Comparison of ENCODE assay signal across 26 mouse cellular contexts in genomic region chr12:111422852-111423251, GRCm38 (mm10). TPM values are rescaled to one million over a fixed set of nuclear protein-coding genes. Genes with fewer than 3 reads are reported as not detected.
DNase-seq lines count a peak whose midpoint lies in the region; ATAC-seq and TF ChIP-seq lines count a peak whose summit lies in the region.
"Had no signal": no experiment of that assay in that cellular context is flagged by ENCODE, and none has a peak within 500 bp of the region (broad histone marks: within the 10 kb centered on the region; RNA-seq: fewer than 3 reads in every experiment).

No protein-coding gene starts in this region.

- TF ChIP-seq CTCF in hindbrain, postnatal 0 days (IDR thresholded peaks at IDR 0.05; ENCODE audit: low read depth), result no peak

- no peak for ATAC-seq in embryonic facial prominence, embryonic 13.5 days (ENCODE audit: insufficient number of reproducible peaks, insufficient read depth, low FRiP score, low TSS enrichment, low read depth)
- ATAC-seq in hindbrain, embryonic 13.5 days (ENCODE audit: low FRiP score), result no peak
- ATAC-seq in hindbrain, postnatal 0 days, result no peak
- ATAC-seq in neural tube, embryonic 15.5 days (ENCODE audit: low FRiP score), result no peak
- ATAC-seq: lung, postnatal 0 days; midbrain, embryonic 15.5 days had no signal

- peaks cover 76% of the 10 kb centered on the region for H3K4me1 ChIP-seq in embryonic facial prominence, embryonic 13.5 days
- H3K4me1 ChIP-seq in embryonic facial prominence, embryonic 10.5 days, result peaks cover 42% of the 10 kb centered on the region
- H3K4me1 ChIP-seq in hindbrain, embryonic 13.5 days (replicated peaks), result peaks cover 24% of the 10 kb centered on the region
- no peaks in the 10 kb centered on the region for H3K4me1 ChIP-seq in hindbrain, postnatal 0 days (ENCODE audit: insufficient read depth, low read length)
- peaks cover 28% of the 10 kb centered on the region for H3K4me1 ChIP-seq in neural tube, embryonic 15.5 days

- H3K27ac ChIP-seq in embryonic facial prominence, embryonic 13.5 days, result no peak overlapping the region
- H3K27ac ChIP-seq in embryonic facial prominence, embryonic 10.5 days (replicated peaks), result no peak overlapping the region
- no peak overlapping the region for H3K27ac ChIP-seq in hindbrain, embryonic 13.5 days
- no peak overlapping the region for H3K27ac ChIP-seq in hindbrain, postnatal 0 days
- H3K27ac ChIP-seq in neural tube, embryonic 15.5 days (replicated peaks), result no peak overlapping the region
- H3K27ac ChIP-seq: embryonic facial prominence, embryonic 12.5 days; gastrocnemius, adult 2 months; hindbrain, embryonic 10.5 days; limb, embryonic 12.5 days; midbrain, embryonic 15.5 days; stomach, postnatal 0 days had no signal

- H3K36me3 ChIP-seq in embryonic facial prominence, embryonic 13.5 days, result no peaks in the 10 kb centered on the region
- no peaks in the 10 kb centered on the region for H3K36me3 ChIP-seq in embryonic facial prominence, embryonic 10.5 days (replicated peaks)
- H3K36me3 ChIP-seq in hindbrain, embryonic 13.5 days, result no peaks in the 10 kb centered on the region
- no peaks in the 10 kb centered on the region for H3K36me3 ChIP-seq in hindbrain, postnatal 0 days (ENCODE audit: insufficient read depth, low read length)
- no peaks in the 10 kb centered on the region for H3K36me3 ChIP-seq in neural tube, embryonic 15.5 days
- H3K36me3 ChIP-seq: embryonic facial prominence, embryonic 12.5 days; hindbrain, embryonic 10.5 days; limb, embryonic 12.5 days; midbrain, embryonic 15.5 days had no signal

- DNase-seq in embryonic facial prominence, embryonic 10.5 days (ENCODE audit: low spot score), result no peak
- no peak for DNase-seq in hindbrain, postnatal 0 days (ENCODE audit: low spot score)
- no peak for DNase-seq in neural tube, embryonic 10.5 days (ENCODE audit: extremely low spot score, low spot score)
- DNase-seq in liver, result no peak
- no peak for DNase-seq in left cerebral cortex, postnatal 14 days (ENCODE audit: low spot score in 2 of 2)
- DNase-seq: adrenal gland, postnatal 14 days; cerebellum, adult 9-11 months; gastrocnemius, adult 2 months; kidney, adult 11 months; kidney, postnatal 4 days; layer of hippocampus, adult 9-11 months; right cerebral cortex, postnatal 4 days; thymus, postnatal 14 days had no signal

- peaks cover 80% of the 10 kb centered on the region for H3K27me3 ChIP-seq in embryonic facial prominence, embryonic 13.5 days
- peaks cover 100% of the 10 kb centered on the region for H3K27me3 ChIP-seq in embryonic facial prominence, embryonic 10.5 days (replicated peaks; ENCODE audit: low read depth, poor library complexity, severe bottlenecking)
- H3K27me3 ChIP-seq in hindbrain, embryonic 13.5 days, result peaks cover 99% of the 10 kb centered on the region
- H3K27me3 ChIP-seq in hindbrain, postnatal 0 days (ENCODE audit: insufficient read depth, low read length), result peaks cover 29% of the 10 kb centered on the region
- peaks cover 80% of the 10 kb centered on the region for H3K27me3 ChIP-seq in neural tube, embryonic 15.5 days (replicated peaks)

- no peaks in the 10 kb centered on the region for H3K9me3 ChIP-seq in embryonic facial prominence, embryonic 13.5 days
- H3K9me3 ChIP-seq in embryonic facial prominence, embryonic 10.5 days, result no peaks in the 10 kb centered on the region
- no peaks in the 10 kb centered on the region for H3K9me3 ChIP-seq in hindbrain, embryonic 13.5 days
- H3K9me3 ChIP-seq in hindbrain, postnatal 0 days (ENCODE audit: low read length), result no peaks in the 10 kb centered on the region
- no peaks in the 10 kb centered on the region for H3K9me3 ChIP-seq in neural tube, embryonic 15.5 days (replicated peaks)
- H3K9me3 ChIP-seq: embryonic facial prominence, embryonic 12.5 days; hindbrain, embryonic 10.5 days; limb, embryonic 12.5 days; midbrain, embryonic 15.5 days had no signal

- WGBS in embryonic facial prominence, embryonic 13.5 days, result 39% methylated on average over 5 of the region's 5 CpGs
- whole genome bisulfite sequencing in embryonic facial prominence, embryonic 10.5 days, result 40% methylated on average over 5 of the region's 5 CpGs
- 46% methylated on average over 5 of the region's 5 CpGs for WGBS in hindbrain, embryonic 13.5 days
- WGBS in hindbrain, postnatal 0 days, result 49% methylated on average over 5 of the region's 5 CpGs
- WGBS in neural tube, embryonic 15.5 days, result 36% methylated on average over 5 of the region's 5 CpGs

- intact Hi-C loops in left cerebral cortex, postnatal 14 days (cut with DNase I), result loop anchor here (10.0 kb wide), 1 partner anchor 222 kb away; no protein-coding TSS in a partner anchor

- no peak overlapping the region for H3K4me3 ChIP-seq in embryonic facial prominence, embryonic 13.5 days
- H3K4me3 ChIP-seq in embryonic facial prominence, embryonic 10.5 days, result no peak overlapping the region
- H3K4me3 ChIP-seq in hindbrain, embryonic 13.5 days, result 0 out of 2 replicates have a peak overlapping the region, but pooled peaks have one; percentile 35
- no peak overlapping the region for H3K4me3 ChIP-seq in hindbrain, postnatal 0 days (ENCODE audit: low read length)
- H3K4me3 ChIP-seq in neural tube, embryonic 15.5 days (replicated peaks), result peak overlapping the region; percentile 34; the same call in 1 of the 2 replicates
- H3K4me3 ChIP-seq: gastrocnemius, adult 2 months had no signal

- H3K4me2 ChIP-seq in embryonic facial prominence, embryonic 13.5 days, result peak overlapping the region; percentile 64; the same call in 1 of the 2 replicates
- H3K4me2 ChIP-seq in hindbrain, embryonic 13.5 days, result no peak overlapping the region
- H3K4me2 ChIP-seq in hindbrain, postnatal 0 days (ENCODE audit: low read depth, low read length), result no peak overlapping the region
- H3K4me2 ChIP-seq in neural tube, embryonic 15.5 days, result peak overlapping the region; percentile 62; the same call in 1 of the 2 replicates

- H3K9ac ChIP-seq in embryonic facial prominence, embryonic 13.5 days, result peak overlapping the region; percentile 61; the same call in 1 of the 2 replicates
- H3K9ac ChIP-seq in hindbrain, embryonic 13.5 days, result no peak overlapping the region
- no peak overlapping the region for H3K9ac ChIP-seq in hindbrain, postnatal 0 days (replicated peaks; ENCODE audit: low read length)
- no peak overlapping the region for H3K9ac ChIP-seq in neural tube, embryonic 15.5 days (replicated peaks)
- H3K9ac ChIP-seq: midbrain, embryonic 15.5 days had no signal

RNA-seq across cellular contexts. Expression of gene Exoc3l4, which starts 6.0 kb away (rescaled TPM):
- polyA plus RNA-seq in embryonic facial prominence, embryonic 13.5 days (2015; fragmentation: Nextera tagmentation; extraction: Ambion mirVana), result 10.2 and 12.7 TPM in 2 replicates
- 5.7 and 7.0 TPM in 2 replicates for polyA plus RNA-seq in embryonic facial prominence, embryonic 10.5 days (2016; fragmentation: Nextera tagmentation; extraction: Ambion mirVana)
- 2.0 and 2.1 TPM in 2 replicates for polyA plus RNA-seq in hindbrain, embryonic 13.5 days (2015; fragmentation: Nextera tagmentation; extraction: Ambion mirVana)
- 0.99 and 2.9 TPM in 2 replicates for total RNA-seq in hindbrain, postnatal 0 days (2014; rRNA removed)
- 1.7 and 2.3 TPM in 2 replicates for polyA plus RNA-seq in hindbrain, postnatal 0 days (2015; fragmentation: Nextera tagmentation; extraction: Ambion mirVana)
- 1.9 and 11.8 TPM in 2 replicates for polyA plus RNA-seq in neural tube, embryonic 15.5 days (2015; fragmentation: Nextera tagmentation; extraction: Ambion mirVana)
- under 1 TPM; 0.62 to 0.70 TPM for total RNA-seq in left cerebral cortex, postnatal 14 days (2021)

RNA-seq across cellular contexts. Expression of gene Lbhd2, which starts 16.2 kb away (rescaled TPM):
- 2.0 and 3.4 TPM in 2 replicates for polyA plus RNA-seq in embryonic facial prominence, embryonic 13.5 days (2015; fragmentation: Nextera tagmentation; extraction: Ambion mirVana)
- not detected in 2 replicates for polyA plus RNA-seq in embryonic facial prominence, embryonic 10.5 days (2016; fragmentation: Nextera tagmentation; extraction: Ambion mirVana)
- polyA plus RNA-seq in hindbrain, embryonic 13.5 days (2015; fragmentation: Nextera tagmentation; extraction: Ambion mirVana), result 0.26 and 0.52 TPM in 2 replicates
- total RNA-seq in hindbrain, postnatal 0 days (2014; rRNA removed), result 4.3 and 11.8 TPM in 2 replicates
- polyA plus RNA-seq in hindbrain, postnatal 0 days (2015; fragmentation: Nextera tagmentation; extraction: Ambion mirVana), result 6.0 and 7.8 TPM in 2 replicates
- 1.4 and 2.8 TPM in 2 replicates for polyA plus RNA-seq in neural tube, embryonic 15.5 days (2015; fragmentation: Nextera tagmentation; extraction: Ambion mirVana)
- 1 to 10 TPM in 1 of 2 experiments, not detected in 1; 1.8 TPM for total RNA-seq in left cerebral cortex, postnatal 14 days (2021)
- total RNA-seq: gastrocnemius, adult 2 months; granulocyte monocyte progenitor cell, adult 5-6 weeks; MEL had no signal
- polyA plus RNA-seq: heart, postnatal 0 days; liver, embryonic 16.5 days had no signal

RNA-seq across cellular contexts. Expression of gene Tnfaip2, which starts 19.4 kb away (rescaled TPM):
- polyA plus RNA-seq in embryonic facial prominence, embryonic 13.5 days (2015; fragmentation: Nextera tagmentation; extraction: Ambion mirVana), result 8.1 and 10.6 TPM in 2 replicates
- 3.9 and 4.0 TPM in 2 replicates for polyA plus RNA-seq in embryonic facial prominence, embryonic 10.5 days (2016; fragmentation: Nextera tagmentation; extraction: Ambion mirVana)
- polyA plus RNA-seq in hindbrain, embryonic 13.5 days (2015; fragmentation: Nextera tagmentation; extraction: Ambion mirVana), result 1.6 and 1.8 TPM in 2 replicates
- total RNA-seq in hindbrain, postnatal 0 days (2014; rRNA removed), result 0.14 and 1.4 TPM in 2 replicates
- 0.99 and 1.7 TPM in 2 replicates for polyA plus RNA-seq in hindbrain, postnatal 0 days (2015; fragmentation: Nextera tagmentation; extraction: Ambion mirVana)
- 1.00 and 3.3 TPM in 2 replicates for polyA plus RNA-seq in neural tube, embryonic 15.5 days (2015; fragmentation: Nextera tagmentation; extraction: Ambion mirVana)
- under 1 TPM; 0.40 to 0.93 TPM for total RNA-seq in left cerebral cortex, postnatal 14 days (2021)

RNA-seq across cellular contexts. Expression of gene Cdc42bpb, which starts 45.3 kb away (rescaled TPM):
- 33.7 and 34.6 TPM in 2 replicates for polyA plus RNA-seq in embryonic facial prominence, embryonic 13.5 days (2015; fragmentation: Nextera tagmentation; extraction: Ambion mirVana)
- 32.6 and 32.7 TPM in 2 replicates for polyA plus RNA-seq in embryonic facial prominence, embryonic 10.5 days (2016; fragmentation: Nextera tagmentation; extraction: Ambion mirVana)
- polyA plus RNA-seq in hindbrain, embryonic 13.5 days (2015; fragmentation: Nextera tagmentation; extraction: Ambion mirVana), result 35.0 and 36.5 TPM in 2 replicates
- 229 and 236 TPM in 2 replicates for total RNA-seq in hindbrain, postnatal 0 days (2014; rRNA removed)
- 28.4 and 30.4 TPM in 2 replicates for polyA plus RNA-seq in hindbrain, postnatal 0 days (2015; fragmentation: Nextera tagmentation; extraction: Ambion mirVana)
- polyA plus RNA-seq in neural tube, embryonic 15.5 days (2015; fragmentation: Nextera tagmentation; extraction: Ambion mirVana), result 30.2 and 33.7 TPM in 2 replicates
- 100 to 1,000 TPM; 138 to 141 TPM for total RNA-seq in left cerebral cortex, postnatal 14 days (2021)
- total RNA-seq: MEL had no signal

Comparison
In these comparisons a context has a peak if more than half of its experiments do, and no peak if none do; other contexts are left out.
1. H3K4me3 ChIP-seq: peak in hindbrain, embryonic 13.5 days (single experiment) and neural tube, embryonic 15.5 days (single experiment); none in embryonic facial prominence, embryonic 13.5 days (single experiment), embryonic facial prominence, embryonic 10.5 days (single experiment) and hindbrain, postnatal 0 days (single experiment).
2. H3K4me2 ChIP-seq: peak in embryonic facial prominence, embryonic 13.5 days (single experiment) and neural tube, embryonic 15.5 days (single experiment); none in hindbrain, embryonic 13.5 days (single experiment) and hindbrain, postnatal 0 days (single experiment).